Mouse (Mus musculus) left cerebral cortex, adult 18-20 months (tissue): Measurements from ENCODE around the gene Pnrc2. TPM values are rescaled to one million over a fixed set of nuclear protein-coding genes. Genes with fewer than 3 reads are reported as not detected.

Experiments used
- DNase-seq, 2 experiments: peaks; one replicate each; pipeline ENCODE4 v3.0.0; 2021 to 2022; ENCODE audit warnings: low spot score in 2 of 2, mixed read lengths in 1 of 2
- total RNA-seq, 2 experiments: library from RNA; stranded (reverse); gene quantifications; 2 replicates each; pipeline ENCODE4 v1.2.3; 2021

Pnrc2 gene
- total RNA-seq, 2 experiments from 2014 or later, result 39.6 to 52.7 TPM

DNA sequence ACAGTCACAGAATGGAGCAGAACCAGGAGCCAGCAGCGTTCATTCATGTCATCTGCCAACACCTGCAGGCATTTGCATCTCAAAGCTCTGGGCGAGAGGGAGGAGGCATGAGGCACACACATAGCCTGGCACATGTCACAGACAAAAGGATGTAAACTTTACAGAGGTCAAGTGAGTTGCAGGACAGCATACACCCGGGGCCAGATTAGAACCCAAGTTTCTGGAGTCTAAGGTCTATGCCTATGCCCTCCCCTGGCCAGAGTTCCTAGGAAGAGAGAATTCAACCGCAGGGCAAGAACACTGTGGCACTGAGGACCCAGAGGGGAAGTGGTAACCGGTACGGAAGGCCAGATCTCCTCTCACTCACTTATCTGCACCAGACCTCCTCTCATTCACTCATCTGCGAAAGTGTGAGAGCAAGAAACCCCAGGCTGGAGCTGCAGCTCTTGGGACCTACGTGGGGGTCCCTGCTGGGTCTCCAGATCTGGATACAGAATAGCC, 21.5 kb upstream of the Pnrc2 start, which contains the start of gene Cnr2:
TSS of gene Cnr2 (plus strand) at position 324 of the 501 bp plus-strand sequence.
- no peak for DNase-seq

DNA sequence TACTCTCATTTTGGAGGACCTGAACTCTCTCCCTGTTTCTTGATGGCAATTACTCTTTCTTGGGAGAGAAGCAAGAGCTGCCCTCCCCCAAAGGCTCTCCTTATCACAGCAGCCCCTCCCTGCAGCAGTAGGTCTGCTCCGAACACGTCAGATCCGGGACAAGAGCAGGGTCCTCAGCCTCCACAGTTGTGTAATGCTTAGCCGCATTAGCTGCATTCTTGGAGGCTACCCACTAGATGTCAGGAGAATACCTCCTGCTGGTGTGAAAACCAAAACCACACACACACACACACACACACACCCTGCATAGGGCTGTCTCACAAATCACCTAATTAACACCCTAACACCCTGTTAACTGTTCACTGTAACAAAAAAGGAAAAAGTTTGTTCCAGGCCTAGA, 19.2 kb upstream of the Pnrc2 start:
- no peak for DNase-seq

DNA sequence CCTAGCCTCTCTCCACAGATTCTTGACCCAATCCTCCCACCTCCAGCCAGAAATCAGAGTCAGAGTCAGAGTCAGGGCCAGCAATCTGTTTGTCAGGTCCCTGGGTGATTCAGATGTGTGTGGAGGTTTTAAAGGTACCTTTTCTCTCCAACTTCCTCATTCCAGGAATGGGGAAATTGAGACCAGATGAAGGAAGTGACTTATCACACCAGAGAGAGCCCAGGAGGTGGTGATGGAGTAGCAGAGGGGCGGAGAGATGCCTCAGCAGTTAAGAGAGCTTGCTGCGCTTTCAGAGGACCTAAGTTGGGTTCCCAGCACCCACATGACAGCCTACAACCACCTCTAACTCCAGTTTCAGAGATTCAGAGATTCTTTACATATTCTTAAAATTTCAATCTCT, 17.9 kb upstream of the Pnrc2 start:
- no peak for DNase-seq

DNA sequence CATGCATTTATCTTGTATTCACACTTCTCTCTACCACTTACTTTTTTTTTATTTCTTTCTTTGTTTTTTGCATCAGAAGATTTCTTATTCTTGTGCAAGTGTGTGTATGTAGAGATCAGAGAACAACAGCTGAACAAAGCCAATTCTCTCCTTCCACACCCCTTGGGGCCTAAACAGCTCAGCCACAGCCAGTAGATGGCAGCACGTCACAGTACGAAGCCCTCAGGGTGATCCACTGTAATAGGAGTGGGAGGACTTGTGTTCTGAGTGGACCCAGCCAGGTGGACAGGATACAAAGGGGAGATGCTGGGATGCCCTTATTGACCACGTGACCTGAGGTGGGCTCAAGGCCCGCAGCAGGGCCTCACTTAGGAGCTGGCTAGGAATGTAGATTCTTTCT, 16.2 kb upstream of the Pnrc2 start:
- peak; percentile 61 to 78 for DNase-seq

DNA sequence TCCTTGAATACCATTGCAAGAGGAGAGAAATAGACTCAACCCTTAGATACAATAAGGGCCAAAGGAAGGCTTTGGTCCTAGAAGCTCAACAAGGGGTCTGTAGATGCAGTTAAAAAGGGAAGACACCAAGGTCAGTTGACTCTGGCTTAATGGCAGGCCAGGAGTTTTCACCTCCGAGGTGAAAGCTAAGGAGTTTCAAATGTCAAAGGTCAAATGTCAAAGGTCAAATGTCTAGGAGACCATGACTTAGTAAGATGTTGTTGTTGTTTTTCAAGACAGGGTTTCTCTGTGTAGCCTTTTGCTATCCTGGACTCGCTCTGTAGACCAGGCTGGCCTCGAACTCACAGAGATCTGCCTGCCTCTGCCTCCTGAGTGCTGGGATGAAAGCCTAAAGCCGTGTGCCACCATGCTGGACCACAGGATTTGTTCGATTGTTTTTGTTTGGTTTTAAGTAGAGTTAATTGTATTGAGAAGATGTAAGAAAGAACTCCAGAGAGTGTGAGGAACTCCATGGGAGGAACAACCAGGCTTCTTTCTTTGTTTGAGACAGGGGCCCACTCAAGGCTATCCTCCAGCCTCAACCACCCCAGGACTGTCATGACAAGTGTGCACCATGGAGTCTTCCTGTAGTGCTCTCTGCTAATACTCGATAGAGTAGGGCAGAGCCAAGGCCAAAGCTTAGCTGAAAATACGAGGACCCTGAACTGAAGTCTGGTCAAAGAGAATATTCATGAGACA, 15.7 kb upstream of the Pnrc2 start:
- no peak for DNase-seq

DNA sequence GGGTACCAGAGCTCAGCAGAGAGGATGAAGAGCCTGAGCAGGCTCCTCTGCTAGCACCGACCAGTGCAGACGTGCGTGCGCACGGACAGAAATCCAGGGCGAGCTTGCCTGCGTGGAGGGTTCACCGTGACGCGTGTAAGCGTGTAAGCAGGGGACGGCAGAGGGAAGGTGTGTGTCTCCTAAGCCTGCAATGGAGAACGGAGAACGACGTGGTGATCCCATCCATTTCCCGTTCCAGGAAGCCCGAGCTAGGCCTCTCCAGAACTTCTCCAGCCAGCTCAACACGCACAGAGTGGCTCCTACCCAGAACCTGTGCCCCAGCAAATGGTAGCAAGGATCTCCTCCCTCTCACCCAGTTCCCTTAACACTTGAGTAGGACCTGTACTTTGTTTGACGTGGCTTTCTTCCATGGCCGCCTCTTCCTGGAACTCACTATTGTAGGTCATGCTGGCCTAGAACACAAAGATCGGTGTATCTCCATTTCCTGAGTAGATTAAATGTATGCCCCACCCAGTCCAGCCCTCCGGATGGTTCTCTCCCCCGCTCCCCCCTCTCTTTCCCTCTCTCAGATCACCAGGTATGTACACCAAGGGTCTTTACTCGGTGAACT, 14.9 kb upstream of the Pnrc2 start:
- no peak for DNase-seq

DNA sequence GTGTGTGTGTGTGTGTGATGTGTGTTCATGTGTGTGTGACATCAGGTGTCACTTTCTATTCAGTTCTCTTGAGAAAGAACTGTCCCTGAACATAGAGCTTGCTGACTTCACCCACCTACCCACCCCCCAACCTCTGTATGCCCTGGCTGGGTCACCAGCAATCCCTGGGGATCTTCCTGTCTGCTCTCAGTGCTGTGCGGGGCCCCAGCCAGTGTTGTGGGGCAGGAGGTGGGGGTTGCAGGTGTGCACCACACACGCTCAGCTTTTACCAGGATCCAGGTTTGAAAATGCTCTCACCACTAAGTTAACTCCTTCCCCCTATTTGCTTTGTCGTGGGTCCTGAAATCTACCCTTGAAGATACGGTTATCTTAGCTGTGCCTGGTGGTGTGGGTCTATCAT, 12.5 kb upstream of the Pnrc2 start:
- DNase-seq, result no peak

DNA sequence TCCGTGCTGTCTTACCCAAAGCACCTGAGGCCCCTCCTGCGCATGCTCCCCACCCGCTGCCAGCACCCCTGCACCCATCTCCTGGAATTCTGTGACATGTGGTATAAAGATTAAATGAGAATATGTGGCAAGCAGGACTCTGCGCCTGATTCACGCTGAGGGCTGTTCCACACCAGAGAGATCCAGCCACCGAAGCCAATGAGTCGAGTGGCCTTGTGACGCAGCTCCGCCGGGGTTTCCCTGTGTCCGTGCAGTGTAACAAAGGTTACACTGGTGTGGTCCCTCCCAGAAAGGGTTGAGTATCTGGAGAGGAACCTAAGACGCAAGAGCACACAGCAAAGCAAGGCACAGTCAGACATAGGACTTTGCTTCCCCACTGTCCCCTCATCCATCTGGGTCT, 12.0 kb upstream of the Pnrc2 start:
- DNase-seq, result no peak

DNA sequence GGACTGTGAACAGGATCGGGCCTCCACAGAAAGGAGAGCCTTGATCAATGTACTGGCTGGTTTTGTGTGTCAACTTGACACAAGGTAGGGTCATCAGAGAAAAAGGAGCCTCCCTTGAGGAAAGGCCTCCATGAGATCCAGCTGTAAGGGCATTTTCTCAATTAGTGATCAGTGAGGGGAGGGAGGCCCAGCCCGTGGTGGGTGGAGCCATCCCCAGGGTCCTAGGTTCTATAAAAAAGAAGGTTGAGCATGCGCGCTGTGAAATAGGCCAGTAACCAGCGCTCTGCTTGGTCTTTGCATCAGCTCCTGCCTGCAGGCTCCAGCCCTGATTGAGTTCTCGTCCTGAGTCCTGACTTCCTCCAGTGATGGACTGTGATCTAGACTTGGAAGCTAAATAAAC, 10.9 kb upstream of the Pnrc2 start:
- DNase-seq, result no peak

DNA sequence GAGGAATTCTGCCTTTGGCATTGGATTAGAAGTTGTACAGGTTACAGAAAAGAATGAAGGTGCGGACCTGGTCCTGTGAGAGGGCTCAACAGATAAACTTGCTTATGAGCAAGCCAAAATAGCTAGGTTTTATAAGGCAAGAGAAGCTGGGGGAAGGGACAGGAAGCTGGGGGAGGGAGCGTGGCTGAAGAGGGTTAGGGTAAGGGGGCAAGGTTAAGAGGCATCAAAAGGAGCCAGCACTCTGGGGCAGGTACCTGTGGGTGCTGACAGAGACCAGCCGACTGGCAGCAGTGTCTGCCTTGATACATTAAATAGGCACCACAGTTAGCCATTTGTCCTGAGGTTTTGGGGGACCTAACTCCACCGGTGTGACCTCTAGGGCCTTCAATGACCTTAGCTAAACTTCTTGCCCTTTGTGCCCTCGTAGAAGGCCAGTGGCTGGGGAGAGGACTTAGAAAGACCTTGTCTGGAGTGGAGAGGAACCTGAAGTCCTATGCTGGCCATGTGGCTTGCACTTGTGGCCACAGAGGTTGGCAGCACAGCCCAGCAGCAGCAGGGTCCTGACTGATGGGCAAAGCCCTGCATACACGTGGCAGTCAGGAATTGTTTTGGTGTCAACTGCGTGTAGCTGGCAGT, 10.3 kb upstream of the Pnrc2 start:
- DNase-seq, result no peak

DNA sequence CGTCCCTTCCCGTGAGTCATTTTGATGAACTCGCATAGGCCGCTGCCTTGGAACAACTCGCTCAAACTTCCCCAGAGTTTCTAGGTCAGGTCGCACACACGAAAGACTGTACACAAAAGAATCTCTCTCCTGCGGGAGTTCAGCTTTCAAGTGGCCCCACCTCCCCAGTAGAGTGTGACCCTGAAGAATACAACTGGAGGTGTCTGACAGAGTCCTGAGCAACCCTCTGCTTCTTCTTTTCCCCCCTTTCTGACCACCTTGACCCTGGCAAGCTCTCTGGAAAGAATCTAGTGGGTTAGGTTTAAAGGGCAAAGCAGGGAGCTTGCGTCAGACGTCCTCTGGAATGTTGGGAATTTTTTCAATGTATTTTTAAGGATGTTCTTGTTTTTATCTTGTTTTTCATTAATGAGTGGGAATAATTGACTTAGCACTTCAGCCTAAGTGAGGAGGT, 9.8 kb upstream of the Pnrc2 start:
- no peak for DNase-seq

DNA sequence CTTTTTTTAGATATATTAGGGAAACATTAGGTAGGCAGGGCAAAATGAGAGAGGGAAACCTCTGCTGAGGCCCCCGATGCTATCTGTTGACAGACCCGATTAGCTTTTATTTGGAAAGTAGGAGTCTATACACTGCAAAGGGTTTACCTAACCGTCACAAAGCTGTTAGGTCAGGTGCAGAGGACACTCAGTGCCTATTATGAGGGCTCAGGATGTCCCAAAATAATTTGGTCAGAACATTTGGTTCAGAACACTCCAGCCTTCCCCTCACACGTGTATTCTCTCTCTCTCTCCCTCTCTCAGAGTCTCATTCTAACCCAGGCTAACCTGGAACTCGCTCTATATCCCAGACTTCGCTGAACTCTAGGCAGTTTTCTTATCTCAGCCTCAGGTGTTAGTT, 8.4 kb upstream of the Pnrc2 start:
- no peak for DNase-seq

DNA sequence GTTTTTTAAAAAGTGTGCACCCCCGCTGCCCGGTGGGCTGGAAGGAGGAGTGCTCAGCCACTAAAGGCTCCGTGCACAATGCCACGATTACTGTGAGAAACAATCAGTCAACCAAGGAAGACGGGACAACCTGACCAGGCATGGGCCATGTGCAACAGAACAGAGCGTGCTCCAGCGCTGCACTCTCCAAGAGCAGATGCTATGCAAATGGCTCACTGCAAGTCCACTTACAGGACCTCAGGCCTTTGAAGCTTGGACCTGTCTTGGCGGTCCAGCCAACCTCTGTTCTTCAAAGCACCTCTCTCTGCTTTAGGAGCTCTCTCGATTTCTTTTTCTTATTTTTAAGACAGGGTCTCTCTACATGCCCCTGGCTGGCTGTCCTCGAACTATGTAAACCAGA, 6.9 kb upstream of the Pnrc2 start:
- DNase-seq, result no peak

DNA sequence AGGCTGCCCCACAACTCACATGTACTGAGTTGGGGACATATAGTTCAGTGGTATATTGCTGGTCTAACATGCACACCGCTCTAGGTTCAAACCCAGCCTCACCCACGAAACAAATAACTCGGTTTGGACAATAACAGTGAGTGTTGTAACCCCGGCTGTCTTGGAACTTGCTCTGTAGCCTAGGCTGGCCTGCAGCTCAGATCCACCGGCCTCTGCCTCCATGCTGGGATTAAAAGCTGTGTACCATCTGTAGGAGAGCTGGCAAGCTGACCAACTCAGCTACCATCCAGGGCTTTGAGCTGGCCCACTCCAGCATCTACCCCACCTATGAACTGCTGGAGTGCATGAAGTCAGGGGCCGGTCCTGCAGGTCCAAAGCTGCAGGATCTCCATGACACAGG, 6.4 kb upstream of the Pnrc2 start:
- no peak for DNase-seq

DNA sequence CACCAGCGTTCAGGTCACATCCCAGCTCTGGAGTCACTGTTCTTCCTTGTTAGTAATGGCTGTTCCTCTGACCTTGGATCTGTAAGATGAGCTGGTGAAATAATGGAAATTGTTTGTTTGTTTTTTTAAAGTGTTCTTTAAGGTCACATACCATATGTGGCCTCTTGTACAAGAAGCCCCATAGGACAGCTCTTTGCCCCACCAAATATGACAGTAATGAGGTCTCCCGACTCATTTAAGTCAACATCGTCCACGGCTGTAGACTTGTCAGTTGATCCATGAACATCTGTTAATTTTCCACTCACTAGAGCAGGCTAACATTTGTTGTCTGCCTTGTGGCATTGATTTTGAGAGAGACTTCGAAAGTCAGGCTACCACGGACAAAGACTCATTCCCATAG, 5.4 kb upstream of the Pnrc2 start:
- DNase-seq, result no peak

DNA sequence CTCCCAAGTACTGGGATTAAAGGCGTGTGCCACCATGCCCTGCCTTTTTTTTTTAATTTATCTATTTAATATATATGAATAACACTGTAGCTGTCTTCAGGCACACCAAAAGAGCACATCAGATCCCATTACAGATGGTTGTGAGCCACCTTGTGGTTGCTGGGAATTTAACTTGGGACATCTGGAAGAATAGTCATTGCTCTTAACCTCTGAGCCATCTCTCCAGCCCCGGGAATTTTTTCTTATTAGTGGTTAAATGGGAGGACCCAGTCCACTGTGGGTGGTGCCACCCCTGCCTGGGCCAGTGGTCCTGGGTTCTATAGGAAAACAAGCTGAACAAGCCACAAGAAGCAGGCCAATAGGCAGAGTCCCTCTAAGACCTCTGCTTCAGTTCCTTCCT, 4.1 kb upstream of the Pnrc2 start:
- DNase-seq, result peak; percentile 22 to 29

DNA sequence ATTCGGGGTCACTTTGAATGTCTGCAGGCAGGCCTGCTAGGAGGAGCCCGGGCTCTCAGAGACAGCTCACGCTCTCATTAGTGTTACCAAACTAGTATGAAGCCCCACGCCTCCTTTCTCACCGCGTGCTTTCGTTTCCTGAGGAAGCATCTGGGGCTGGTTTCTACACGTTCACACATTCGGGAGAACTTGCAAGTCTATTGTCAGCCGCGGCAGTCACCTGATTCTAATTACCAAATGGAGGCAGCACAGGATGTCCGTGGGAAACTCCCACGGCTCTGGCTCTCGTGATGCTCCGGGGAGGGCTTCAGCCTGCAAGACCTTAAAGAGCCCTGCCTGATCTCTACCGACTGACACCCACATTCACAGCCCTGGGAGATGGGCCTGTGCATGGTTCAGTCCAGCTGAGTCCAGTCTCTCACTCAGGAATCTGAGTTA, 3.0 kb upstream of the Pnrc2 start:
- DNase-seq, result peak; percentile 68 to 75

DNA sequence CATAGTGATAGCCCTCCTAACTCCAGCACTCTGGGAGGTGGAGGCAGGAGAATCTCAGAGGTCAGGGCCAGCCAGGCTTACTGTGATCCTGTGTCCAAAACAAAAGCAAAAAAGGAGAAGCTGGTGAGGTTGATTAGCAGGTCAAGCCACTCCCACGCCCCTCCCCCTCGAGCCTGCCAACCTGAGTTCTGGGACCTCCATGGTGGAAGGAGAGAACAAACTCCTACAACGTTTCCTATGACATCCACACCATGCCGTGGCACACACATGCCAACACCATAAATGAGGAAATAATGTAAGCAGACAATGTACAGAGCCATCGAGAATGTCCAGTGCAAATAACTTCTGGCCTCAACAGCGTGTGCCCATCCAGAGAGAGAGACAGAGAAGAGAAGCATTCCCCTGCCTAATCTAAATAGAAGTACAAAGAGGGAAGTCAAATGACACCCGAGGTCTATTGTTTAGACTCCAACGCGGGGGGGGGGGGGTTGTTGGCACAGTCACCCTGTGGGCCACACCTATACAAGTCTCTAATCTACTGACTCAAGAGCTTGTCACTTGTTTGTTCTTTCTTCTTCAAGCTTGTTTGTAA, 2.4 kb upstream of the Pnrc2 start:
- no peak for DNase-seq

DNA sequence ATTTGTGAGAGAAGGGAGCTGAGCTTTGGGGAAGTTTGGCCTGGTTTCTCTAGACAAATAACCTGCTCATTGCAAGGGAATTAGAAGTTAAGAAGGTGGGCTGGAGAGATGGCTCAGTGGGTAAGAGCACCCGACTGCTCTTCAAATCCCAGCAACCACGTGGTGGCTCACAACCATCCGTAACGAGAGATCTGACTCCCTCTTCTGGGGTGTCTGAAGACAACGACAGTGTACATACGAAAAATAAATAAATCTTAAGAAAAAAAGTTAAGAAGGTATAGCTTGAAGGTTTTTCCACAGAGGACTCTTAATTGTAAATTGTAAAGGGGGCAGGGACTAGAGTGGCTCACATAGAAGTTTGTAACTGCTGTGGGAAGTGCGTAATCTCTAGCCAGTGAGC, 1.9 kb upstream of the Pnrc2 start:
- no peak for DNase-seq

DNA sequence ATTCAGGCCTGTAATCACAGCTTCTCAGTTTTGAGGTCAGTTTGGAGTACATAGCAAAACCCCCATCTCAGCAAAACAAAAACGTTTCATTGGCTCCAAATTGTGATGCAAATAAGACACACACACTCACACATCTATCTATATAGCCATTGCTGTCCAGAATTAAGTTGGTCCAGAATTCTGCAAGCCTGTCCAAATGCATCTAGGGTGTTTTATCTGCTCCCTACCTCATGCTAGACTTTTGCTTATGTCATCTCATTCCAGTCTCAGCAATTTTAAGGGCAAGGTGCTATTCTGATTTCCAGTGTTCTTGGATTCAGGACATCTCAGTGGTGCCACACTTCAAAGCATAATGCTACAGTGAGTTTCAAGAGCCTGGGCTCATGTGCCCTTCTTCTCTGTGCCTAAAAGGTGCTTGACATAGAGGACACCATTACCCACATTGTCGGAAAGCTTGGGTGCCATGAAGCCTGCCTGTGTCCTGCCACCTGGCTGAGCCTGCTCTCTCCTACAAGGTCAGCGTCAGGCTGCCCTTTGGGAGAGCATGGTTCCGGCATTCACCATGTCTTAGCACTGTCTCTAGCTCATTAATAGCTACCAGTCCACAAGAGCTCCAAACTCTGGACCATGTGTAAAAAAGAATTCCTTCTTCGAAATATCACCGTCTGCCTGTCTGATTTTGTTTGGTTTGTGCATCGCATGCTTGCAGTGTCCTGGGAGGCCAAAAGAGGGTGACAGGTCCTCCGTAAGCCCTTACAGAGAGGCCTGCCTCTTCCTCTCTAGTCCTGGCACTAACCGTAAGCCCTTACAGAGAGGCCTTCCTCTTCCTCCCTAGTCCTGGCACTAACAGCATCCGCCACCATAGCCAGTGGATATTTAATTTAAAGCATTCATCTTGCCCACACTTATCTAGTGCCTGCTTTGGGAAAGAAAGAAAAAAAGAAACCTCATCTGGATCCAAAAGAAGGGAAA, 1.2 kb upstream of the Pnrc2 start:
- DNase-seq, result no peak
